Comparison of ENCODE assay signal across 8 mouse cellular contexts in genomic region chr6:146344732-146345131, GRCm38 (mm10).
DNase-seq lines count a peak whose midpoint lies in the region; ATAC-seq lines count a peak whose summit lies in the region.

No protein-coding gene starts in this region.

- H3K9ac ChIP-seq in liver, embryonic 12.5 days: no peak overlapping the region

- ATAC-seq in liver, embryonic 12.5 days: no peak
- ATAC-seq in activated CD4-positive, CD25-positive, alpha-beta regulatory T cell, adult 4 months: no peak

- no peaks in the 10 kb centered on the region for H3K27me3 ChIP-seq in liver, embryonic 12.5 days (replicated peaks)

- H3K27ac ChIP-seq in liver, embryonic 12.5 days: no peak overlapping the region

- no peaks in the 10 kb centered on the region for H3K36me3 ChIP-seq in liver, embryonic 12.5 days

- 79% methylated on average over 3 of the region's 3 CpGs for WGBS in liver, embryonic 12.5 days (ENCODE audit: insufficient replicate concordance)

- no peak overlapping the region for H3K4me3 ChIP-seq in liver, embryonic 12.5 days

- DNase-seq in adrenal gland, postnatal 10 days: peak; percentile 56
- DNase-seq in adrenal gland, postnatal 4 days (ENCODE audit: low spot score in 2 of 2): no peak
- peak; percentile 34 for DNase-seq in liver
- peak; percentile 26 for DNase-seq in brain, adult 2 months (ENCODE audit: low read depth, low spot score)
- DNase-seq in kidney, postnatal 25 days: peak; percentile 48 to 58
- DNase-seq in thymus, postnatal 14 days: peak; percentile 47

- no peaks in the 10 kb centered on the region for H3K9me3 ChIP-seq in liver, embryonic 12.5 days (replicated peaks)

- no peaks in the 10 kb centered on the region for H3K4me1 ChIP-seq in liver, embryonic 12.5 days

- H3K4me2 ChIP-seq in liver, embryonic 12.5 days: no peak overlapping the region

Comparison
In these comparisons a context has a peak if more than half of its experiments do, and no peak if none do; other contexts are left out.
1. DNase-seq: peak in adrenal gland, postnatal 10 days (single experiment), liver (single experiment), brain, adult 2 months (single experiment), kidney, postnatal 25 days (2 of 2) and thymus, postnatal 14 days (single experiment); none in adrenal gland, postnatal 4 days (0 of 2).